Mouse (Mus musculus) erythroblast, embryonic 14.5 days (primary cell): ENCODE measurements around the gene Spata7.

Experiments used
- GATA1 ChIP-seq: IDR thresholded peaks from 2 replicates; pipeline ENCODE4 v1.6.1; 2012; ENCODE audit warnings: low read length, inconsistent platforms, mixed read lengths
- TAL1 ChIP-seq: IDR thresholded peaks from 3 replicates; pipeline ENCODE4 v1.6.1; 2012; ENCODE audit warnings: low read length, inconsistent platforms, mixed read lengths

DNA sequence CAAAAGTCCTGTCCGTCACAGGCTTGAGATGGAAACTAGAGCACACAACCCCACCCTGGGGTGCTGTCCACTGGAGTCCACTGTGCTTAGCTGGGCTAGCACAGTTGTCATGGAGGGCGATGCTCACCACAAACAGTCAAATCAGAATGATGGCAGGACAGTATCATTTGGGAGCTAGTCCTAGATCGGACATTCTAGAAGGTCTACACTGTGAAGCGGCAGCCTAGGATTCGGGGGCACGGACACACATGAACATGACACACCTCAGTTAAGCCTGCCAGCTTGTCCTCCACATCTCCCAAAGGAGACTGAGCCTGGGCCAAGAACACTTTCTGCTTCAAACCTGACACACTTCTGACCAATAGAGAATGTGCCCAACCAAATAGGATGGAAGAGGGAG is 48.9 kb downstream of the Spata7 start:
- TF ChIP-seq GATA1 (no peak), TAL1 (no peak)
